Comparison of ENCODE assay signal across 10 mouse cellular contexts in the genomic region with DNA sequence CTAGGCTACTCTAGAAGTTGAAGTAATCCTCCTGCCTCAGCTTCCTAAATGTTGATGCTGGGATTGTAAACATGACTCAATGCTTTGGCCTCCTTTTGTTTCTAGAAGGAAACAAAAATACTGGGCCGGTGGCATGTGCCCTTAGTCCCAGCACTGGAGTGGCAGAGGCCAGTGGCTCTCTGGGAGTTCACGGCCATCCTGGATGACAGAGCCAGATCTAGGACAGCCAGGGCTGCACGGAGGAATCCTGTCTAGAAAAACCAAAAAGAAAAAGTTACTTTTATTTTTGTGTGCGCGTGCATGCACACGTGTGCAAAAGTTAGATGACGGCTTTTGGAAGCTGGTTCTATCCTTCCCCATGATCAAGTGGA. TPM values are rescaled to one million over a fixed set of nuclear protein-coding genes. Genes with fewer than 3 reads are reported as not detected.
DNase-seq lines count a peak whose midpoint lies in the region; ATAC-seq lines count a peak whose summit lies in the region.
"Had no signal": no experiment of that assay in that cellular context is flagged by ENCODE, and none has a peak within 500 bp of the region (broad histone marks: within the 10 kb centered on the region; RNA-seq: fewer than 3 reads in every experiment).

No protein-coding gene starts in this region.

- ATAC-seq in heart, embryonic 13.5 days (ENCODE audit: extremely low read depth, insufficient number of reproducible peaks, low FRiP score, low TSS enrichment): no peak
- ATAC-seq in midbrain, embryonic 12.5 days (ENCODE audit: low FRiP score, low read depth): no peak
- ATAC-seq in midbrain, embryonic 16.5 days: no peak
- no peak for ATAC-seq in intestine, embryonic 15.5 days
- ATAC-seq in stomach, embryonic 14.5 days (ENCODE audit: insufficient number of reproducible peaks, insufficient read depth, low FRiP score, low read depth): no peak

- peak overlapping the region; percentile 52 for H3K4me3 ChIP-seq in heart, embryonic 13.5 days
- no peak overlapping the region for H3K4me3 ChIP-seq in midbrain, embryonic 12.5 days
- no peak overlapping the region for H3K4me3 ChIP-seq in midbrain, embryonic 16.5 days (ENCODE audit: low read depth, low read length)
- peak overlapping the region; percentile 41; the same call in 1 of the 2 replicates for H3K4me3 ChIP-seq in intestine, embryonic 15.5 days (replicated peaks)
- no peak overlapping the region for H3K4me3 ChIP-seq in stomach, embryonic 14.5 days (ENCODE audit: low read depth, low read length)

- H3K27me3 ChIP-seq in heart, embryonic 13.5 days (replicated peaks): no peaks in the 10 kb centered on the region
- no peaks in the 10 kb centered on the region for H3K27me3 ChIP-seq in midbrain, embryonic 12.5 days
- no peaks in the 10 kb centered on the region for H3K27me3 ChIP-seq in midbrain, embryonic 16.5 days (ENCODE audit: control insufficient read depth, insufficient read depth, low read depth, low read length)
- H3K27me3 ChIP-seq in intestine, embryonic 15.5 days (replicated peaks): no peaks in the 10 kb centered on the region
- no peaks in the 10 kb centered on the region for H3K27me3 ChIP-seq in stomach, embryonic 14.5 days (ENCODE audit: control insufficient read depth, insufficient read depth, low read length)

- DNase-seq in heart, postnatal 4 days: no peak
- no peak for DNase-seq in ovary, postnatal 36 days (ENCODE audit: low spot score)
- no peak for DNase-seq in c-Kit-positive CD71-positive TER-119-positive erythroid progenitor cells, embryonic 14.5 days (ENCODE audit: low spot score)

- H3K9me3 ChIP-seq in heart, embryonic 13.5 days: no peaks in the 10 kb centered on the region
- no peaks in the 10 kb centered on the region for H3K9me3 ChIP-seq in midbrain, embryonic 12.5 days
- H3K9me3 ChIP-seq in midbrain, embryonic 16.5 days (replicated peaks; ENCODE audit: control insufficient read depth, low read length, poor library complexity, severe bottlenecking): no peaks in the 10 kb centered on the region
- no peaks in the 10 kb centered on the region for H3K9me3 ChIP-seq in intestine, embryonic 15.5 days
- H3K9me3 ChIP-seq in stomach, embryonic 14.5 days (ENCODE audit: control insufficient read depth, low read depth, low read length): no peaks in the 10 kb centered on the region

- peak overlapping the region; percentile 81; the same call in 1 of the 2 replicates for H3K9ac ChIP-seq in heart, embryonic 13.5 days
- 0 out of 2 replicates have a peak overlapping the region, but pooled peaks have one; percentile 3 for H3K9ac ChIP-seq in midbrain, embryonic 12.5 days (replicated peaks)
- no peak overlapping the region for H3K9ac ChIP-seq in midbrain, embryonic 16.5 days (ENCODE audit: low read depth, low read length)
- no peak overlapping the region for H3K9ac ChIP-seq in intestine, embryonic 15.5 days
- no peak overlapping the region for H3K9ac ChIP-seq in stomach, embryonic 14.5 days (replicated peaks; ENCODE audit: low read depth, low read length)

- H3K36me3 ChIP-seq in heart, embryonic 13.5 days: peaks cover 42% of the 10 kb centered on the region
- peaks cover 27% of the 10 kb centered on the region for H3K36me3 ChIP-seq in midbrain, embryonic 12.5 days
- peaks cover 20% of the 10 kb centered on the region for H3K36me3 ChIP-seq in midbrain, embryonic 16.5 days (ENCODE audit: control insufficient read depth, insufficient read depth, low read length)
- peaks cover 20% of the 10 kb centered on the region for H3K36me3 ChIP-seq in intestine, embryonic 15.5 days
- H3K36me3 ChIP-seq in stomach, embryonic 14.5 days (ENCODE audit: control insufficient read depth, insufficient read depth, low read length): peaks cover 29% of the 10 kb centered on the region

- peaks cover 41% of the 10 kb centered on the region for H3K4me1 ChIP-seq in heart, embryonic 13.5 days
- H3K4me1 ChIP-seq in midbrain, embryonic 12.5 days: peaks cover 14% of the 10 kb centered on the region
- peaks cover 12% of the 10 kb centered on the region for H3K4me1 ChIP-seq in midbrain, embryonic 16.5 days (ENCODE audit: control insufficient read depth, insufficient read depth, low read length)
- H3K4me1 ChIP-seq in intestine, embryonic 15.5 days (replicated peaks): peaks cover 27% of the 10 kb centered on the region
- H3K4me1 ChIP-seq in stomach, embryonic 14.5 days (ENCODE audit: control insufficient read depth, insufficient read depth, low read length): 0 out of 2 replicates have a peak, but pooled peaks cover 9% of the 10 kb centered on the region

- peak overlapping the region; percentile 90 for H3K27ac ChIP-seq in heart, embryonic 13.5 days (replicated peaks)
- no peak overlapping the region for H3K27ac ChIP-seq in midbrain, embryonic 12.5 days (replicated peaks)
- H3K27ac ChIP-seq in midbrain, embryonic 16.5 days (ENCODE audit: low read length): no peak overlapping the region
- peak overlapping the region; percentile 82 for H3K27ac ChIP-seq in intestine, embryonic 15.5 days
- peak overlapping the region; percentile 85; the same call in 1 of the 2 replicates for H3K27ac ChIP-seq in stomach, embryonic 14.5 days (ENCODE audit: low read length)

- H3K4me2 ChIP-seq in heart, embryonic 13.5 days: peak overlapping the region; percentile 66
- H3K4me2 ChIP-seq in midbrain, embryonic 12.5 days (replicated peaks): no peak overlapping the region
- H3K4me2 ChIP-seq in midbrain, embryonic 16.5 days (ENCODE audit: low read length): no peak overlapping the region
- peak overlapping the region; percentile 59; the same call in 1 of the 2 replicates for H3K4me2 ChIP-seq in intestine, embryonic 15.5 days (replicated peaks)
- peak overlapping the region; percentile 49; the same call in 1 of the 2 replicates for H3K4me2 ChIP-seq in stomach, embryonic 14.5 days (replicated peaks; ENCODE audit: low read depth, low read length)

- WGBS in heart, embryonic 13.5 days: 88% methylated on average over 7 of the region's 7 CpGs
- whole genome bisulfite sequencing in midbrain, embryonic 12.5 days: 96% methylated on average over 7 of the region's 7 CpGs
- WGBS in midbrain, embryonic 16.5 days: 94% methylated on average over 7 of the region's 7 CpGs
- 92% methylated on average over 7 of the region's 7 CpGs for WGBS in intestine, embryonic 15.5 days
- 98% methylated on average over 7 of the region's 7 CpGs for WGBS in stomach, embryonic 14.5 days

RNA-seq across cellular contexts. Expression of gene Ech1, which starts 1.4 kb away (rescaled TPM):
- 169 and 182 TPM in 2 replicates for polyA plus RNA-seq in heart, embryonic 13.5 days (2015; fragmentation: Nextera tagmentation; extraction: Ambion mirVana)
- 100 to 1,000 TPM; 647 to 783 TPM for total RNA-seq in heart, postnatal 4 days (2021)
- polyA plus RNA-seq in midbrain, embryonic 12.5 days (2016; fragmentation: Nextera tagmentation; extraction: Ambion mirVana): 71.4 and 77.2 TPM in 2 replicates
- polyA plus RNA-seq in midbrain, embryonic 16.5 days (2015; fragmentation: Nextera tagmentation; extraction: Ambion mirVana): 86.6 and 96.4 TPM in 2 replicates
- polyA plus RNA-seq in intestine, embryonic 15.5 days (2015; fragmentation: Nextera tagmentation; extraction: Ambion mirVana): 234 and 260 TPM in 2 replicates
- polyA plus RNA-seq in stomach, embryonic 14.5 days (2014; fragmentation: Nextera tagmentation; extraction: Ambion mirVana): 172 and 179 TPM in 2 replicates

RNA-seq across cellular contexts. Expression of gene Lgals4, which starts 7.3 kb away (rescaled TPM):
- polyA plus RNA-seq in heart, embryonic 13.5 days (2015; fragmentation: Nextera tagmentation; extraction: Ambion mirVana): 4.3 and 5.6 TPM in 2 replicates
- 10 to 100 TPM; 17.8 to 20.8 TPM for total RNA-seq in heart, postnatal 4 days (2021)
- 3.2 and 3.5 TPM in 2 replicates for polyA plus RNA-seq in midbrain, embryonic 12.5 days (2016; fragmentation: Nextera tagmentation; extraction: Ambion mirVana)
- 5.7 and 5.9 TPM in 2 replicates for polyA plus RNA-seq in midbrain, embryonic 16.5 days (2015; fragmentation: Nextera tagmentation; extraction: Ambion mirVana)
- 1,462 and 1,582 TPM in 2 replicates for polyA plus RNA-seq in intestine, embryonic 15.5 days (2015; fragmentation: Nextera tagmentation; extraction: Ambion mirVana)
- polyA plus RNA-seq in stomach, embryonic 14.5 days (2014; fragmentation: Nextera tagmentation; extraction: Ambion mirVana): 127 and 140 TPM in 2 replicates

RNA-seq across cellular contexts. Expression of gene Hnrnpl, which starts 18.0 kb away (rescaled TPM):
- 168 TPM in 2 replicates for polyA plus RNA-seq in heart, embryonic 13.5 days (2015; fragmentation: Nextera tagmentation; extraction: Ambion mirVana)
- total RNA-seq in heart, postnatal 4 days (2021): 100 to 1,000 TPM; 549 to 557 TPM
- polyA plus RNA-seq in midbrain, embryonic 12.5 days (2016; fragmentation: Nextera tagmentation; extraction: Ambion mirVana): 323 and 357 TPM in 2 replicates
- 134 and 152 TPM in 2 replicates for polyA plus RNA-seq in midbrain, embryonic 16.5 days (2015; fragmentation: Nextera tagmentation; extraction: Ambion mirVana)
- 210 and 237 TPM in 2 replicates for polyA plus RNA-seq in intestine, embryonic 15.5 days (2015; fragmentation: Nextera tagmentation; extraction: Ambion mirVana)
- polyA plus RNA-seq in stomach, embryonic 14.5 days (2014; fragmentation: Nextera tagmentation; extraction: Ambion mirVana): 259 and 266 TPM in 2 replicates

RNA-seq across cellular contexts. Expression of gene Lgals7, which starts 37.3 kb away (rescaled TPM):
- polyA plus RNA-seq in heart, embryonic 13.5 days (2015; fragmentation: Nextera tagmentation; extraction: Ambion mirVana): 1.5 and 1.6 TPM in 2 replicates
- total RNA-seq in heart, postnatal 4 days (2021): 1 to 10 TPM; 1.4 to 4.4 TPM
- polyA plus RNA-seq in midbrain, embryonic 12.5 days (2016; fragmentation: Nextera tagmentation; extraction: Ambion mirVana): 2.6 and 3.1 TPM in 2 replicates
- polyA plus RNA-seq in midbrain, embryonic 16.5 days (2015; fragmentation: Nextera tagmentation; extraction: Ambion mirVana): 6.7 and 10.3 TPM in 2 replicates
- polyA plus RNA-seq in intestine, embryonic 15.5 days (2015; fragmentation: Nextera tagmentation; extraction: Ambion mirVana): 0.98 and 1.4 TPM in 2 replicates
- polyA plus RNA-seq in stomach, embryonic 14.5 days (2014; fragmentation: Nextera tagmentation; extraction: Ambion mirVana): 1.4 and 1.5 TPM in 2 replicates
- total RNA-seq: layer of hippocampus, postnatal 14 days; neutrophil, adult 5-6 weeks had no signal

RNA-seq across cellular contexts. Expression of gene Rinl, which starts 37.6 kb away (rescaled TPM):
- 2.7 and 3.6 TPM in 2 replicates for polyA plus RNA-seq in heart, embryonic 13.5 days (2015; fragmentation: Nextera tagmentation; extraction: Ambion mirVana)
- 1 to 10 TPM; 1.1 to 1.8 TPM for total RNA-seq in heart, postnatal 4 days (2021)
- 1.7 and 2.8 TPM in 2 replicates for polyA plus RNA-seq in midbrain, embryonic 12.5 days (2016; fragmentation: Nextera tagmentation; extraction: Ambion mirVana)
- polyA plus RNA-seq in midbrain, embryonic 16.5 days (2015; fragmentation: Nextera tagmentation; extraction: Ambion mirVana): 2.2 and 2.9 TPM in 2 replicates
- 4.5 and 5.6 TPM in 2 replicates for polyA plus RNA-seq in intestine, embryonic 15.5 days (2015; fragmentation: Nextera tagmentation; extraction: Ambion mirVana)
- 3.3 and 4.5 TPM in 2 replicates for polyA plus RNA-seq in stomach, embryonic 14.5 days (2014; fragmentation: Nextera tagmentation; extraction: Ambion mirVana)

Comparison
In these comparisons a context has a peak if more than half of its experiments do, and no peak if none do; other contexts are left out.
1. H3K9ac ChIP-seq: peak in heart, embryonic 13.5 days (single experiment) and midbrain, embryonic 12.5 days (single experiment); none in midbrain, embryonic 16.5 days (single experiment), intestine, embryonic 15.5 days (single experiment) and stomach, embryonic 14.5 days (single experiment).
2. H3K27ac ChIP-seq: peak in heart, embryonic 13.5 days (single experiment), intestine, embryonic 15.5 days (single experiment) and stomach, embryonic 14.5 days (single experiment); none in midbrain, embryonic 12.5 days (single experiment) and midbrain, embryonic 16.5 days (single experiment).
3. H3K4me2 ChIP-seq: peak in heart, embryonic 13.5 days (single experiment), intestine, embryonic 15.5 days (single experiment) and stomach, embryonic 14.5 days (single experiment); none in midbrain, embryonic 12.5 days (single experiment) and midbrain, embryonic 16.5 days (single experiment).
4. H3K4me3 ChIP-seq: peak in heart, embryonic 13.5 days (single experiment) and intestine, embryonic 15.5 days (single experiment); none in midbrain, embryonic 12.5 days (single experiment), midbrain, embryonic 16.5 days (single experiment) and stomach, embryonic 14.5 days (single experiment).
5. RNA of gene Lgals4, which starts 7.3 kb away (polyA plus RNA-seq): 1,462 to 1,582 TPM in intestine, embryonic 15.5 days and 127 to 140 TPM in stomach, embryonic 14.5 days; 5.7 to 5.9 TPM in midbrain, embryonic 16.5 days, 4.3 to 5.6 TPM in heart, embryonic 13.5 days and 3.2 to 3.5 TPM in midbrain, embryonic 12.5 days; every median in the first group is over 10 times any median in the second.